Mouse (Mus musculus) duodenum, adult 2 months (tissue): Measurements from ENCODE around the gene Usp39. TPM values are rescaled to one million over a fixed set of nuclear protein-coding genes. Genes with fewer than 3 reads are reported as not detected.

Experiments
- polyA plus RNA-seq: library from polyadenylated mRNA; depleted of rRNA; stranded (reverse); fragments of >200 nt; gene quantifications from 2 replicates; pipeline ENCODE4 v1.2.3, GENCODE M21; 2012; ENCODE audit warnings: low replicate concordance; rRNA removed

Usp39 gene
- 4.9 and 5.8 TPM in 2 replicates for polyA plus RNA-seq

DNA sequence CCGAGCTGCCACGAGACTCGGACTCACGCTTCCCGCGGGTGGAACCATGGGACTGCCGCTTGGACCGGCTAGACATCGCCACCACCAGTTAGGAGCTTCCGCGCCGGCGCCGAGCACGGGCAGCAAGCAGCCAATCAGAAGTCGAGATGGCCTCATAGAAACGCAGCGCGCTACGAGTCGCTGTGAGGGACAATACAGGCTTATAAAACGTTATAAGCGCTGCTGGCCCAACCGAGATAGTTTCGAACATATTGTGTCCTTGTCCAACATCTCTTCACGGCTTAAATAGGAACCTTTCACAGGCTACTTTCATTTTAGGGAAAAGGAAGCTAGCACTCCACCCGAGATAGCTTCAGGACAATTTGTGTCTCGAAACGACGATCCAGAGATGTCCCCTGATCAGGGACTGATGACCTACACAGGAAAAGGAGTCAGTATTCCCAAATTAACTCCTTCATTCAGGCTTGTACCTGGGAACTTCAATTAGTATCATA is at the start of gene Usp39:
TSS of gene Usp39 (minus strand) at position 111 of the 494 bp plus-strand sequence.

DNA sequence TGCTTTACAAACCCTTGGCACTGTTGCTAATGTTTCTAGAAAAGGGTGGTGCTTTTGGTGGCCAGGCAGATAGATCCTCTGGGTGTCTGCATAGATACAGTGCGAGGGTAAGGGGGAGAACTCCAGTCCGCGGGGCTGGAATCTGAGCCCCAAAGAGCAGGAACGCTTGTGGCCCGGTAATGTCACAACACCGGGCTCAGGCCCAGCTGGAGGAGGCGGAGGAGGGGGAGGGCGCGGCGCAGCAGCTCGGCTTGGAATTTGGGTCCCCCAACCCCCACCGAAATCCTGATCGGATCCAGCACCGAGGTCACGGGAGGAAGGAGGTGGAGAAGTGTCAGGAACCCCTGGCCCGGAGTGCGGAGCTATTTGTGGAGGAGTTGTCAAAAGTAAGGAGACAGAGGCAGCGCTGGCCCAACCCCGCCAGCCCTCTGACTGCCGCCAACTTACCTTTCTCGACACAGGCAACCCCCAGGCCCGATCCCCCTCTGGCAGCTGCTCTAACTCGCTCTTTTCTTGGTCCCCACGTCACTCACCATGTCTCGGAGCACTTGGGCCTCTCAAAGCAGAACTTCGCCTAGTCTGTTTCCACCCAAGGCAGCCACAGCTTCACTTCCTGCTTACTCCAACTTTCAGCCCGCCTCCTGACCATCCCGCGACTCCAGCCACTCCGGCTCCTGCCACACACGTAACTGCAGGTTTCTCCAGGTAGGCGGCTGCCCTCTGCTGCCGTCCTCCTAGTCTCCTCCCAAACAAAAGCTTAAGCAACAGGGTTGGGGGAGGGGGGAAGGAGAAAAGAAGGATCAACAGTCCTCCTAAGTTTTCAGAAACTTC is 45.2 kb upstream of the Usp39 start, which contains the start of gene Vamp8:
TSS of gene Vamp8 (minus strand) at position 763 of the 831 bp plus-strand sequence.

DNA sequence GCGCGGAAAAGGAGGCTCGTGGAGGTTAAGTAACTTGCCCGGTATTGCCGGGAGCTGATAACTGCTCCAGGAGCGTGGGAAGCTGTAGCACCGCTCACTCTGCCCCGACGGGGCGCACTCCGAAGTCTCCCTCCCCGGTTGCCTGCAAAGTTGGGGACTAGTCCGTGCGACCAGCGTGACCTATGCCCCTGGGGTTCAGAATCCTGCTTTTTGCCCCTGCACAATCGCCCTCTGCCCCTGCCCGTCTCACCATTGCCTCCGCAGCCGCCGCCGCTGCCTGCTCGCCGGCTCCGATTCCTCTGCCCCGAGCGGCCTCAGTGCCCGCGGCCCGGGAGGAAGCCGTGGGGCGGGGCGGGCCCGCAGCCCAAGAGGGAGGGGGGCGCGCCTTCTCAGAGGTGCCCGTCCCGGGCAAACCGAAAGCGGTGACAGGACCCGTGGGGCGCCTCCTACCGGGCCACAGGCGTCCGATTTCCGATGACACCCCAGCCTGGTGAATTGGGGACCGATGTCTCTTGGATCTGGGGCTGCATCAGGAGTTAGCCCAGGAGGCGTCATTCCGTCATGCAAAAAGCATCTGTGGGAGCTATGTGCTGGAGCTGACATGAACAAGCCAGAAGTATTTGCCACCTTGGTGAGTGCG is 35.3 kb upstream of the Usp39 start, which contains the start of gene Vamp5:
TSS of gene Vamp5 (minus strand) at position 338 of the 640 bp plus-strand sequence.

DNA sequence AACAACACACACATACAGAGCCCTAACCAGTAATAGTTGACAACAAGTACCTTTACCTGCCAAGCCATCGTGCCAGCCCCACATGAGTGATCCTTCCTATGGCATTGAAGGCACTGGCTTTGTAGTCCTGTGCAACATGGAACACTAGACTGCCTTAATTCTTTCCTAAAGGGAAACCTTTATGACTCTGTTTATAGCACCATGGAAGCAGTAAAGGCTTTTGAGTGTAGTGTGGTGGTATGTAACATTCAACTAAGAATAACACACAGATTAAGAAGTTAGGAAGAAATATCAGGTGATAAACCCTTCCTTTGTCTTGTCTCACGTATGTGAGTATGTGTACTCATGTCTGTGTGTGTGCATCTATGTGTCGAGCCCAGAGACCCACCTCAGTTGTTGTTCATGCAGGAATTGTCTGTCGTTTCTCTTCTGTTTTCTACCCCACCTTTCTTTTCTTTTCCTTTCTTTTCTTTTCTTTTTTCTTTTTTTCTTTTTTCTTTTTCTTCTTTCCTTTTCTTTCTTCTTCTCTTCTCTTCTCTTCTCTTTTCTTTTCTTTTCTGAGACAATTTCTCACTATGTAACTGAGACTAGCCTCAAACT is 22.0 kb upstream of the Usp39 start, which contains the start of gene Rnf181:
TSS of gene Rnf181 (minus strand) at position 113 of the 600 bp plus-strand sequence.

DNA sequence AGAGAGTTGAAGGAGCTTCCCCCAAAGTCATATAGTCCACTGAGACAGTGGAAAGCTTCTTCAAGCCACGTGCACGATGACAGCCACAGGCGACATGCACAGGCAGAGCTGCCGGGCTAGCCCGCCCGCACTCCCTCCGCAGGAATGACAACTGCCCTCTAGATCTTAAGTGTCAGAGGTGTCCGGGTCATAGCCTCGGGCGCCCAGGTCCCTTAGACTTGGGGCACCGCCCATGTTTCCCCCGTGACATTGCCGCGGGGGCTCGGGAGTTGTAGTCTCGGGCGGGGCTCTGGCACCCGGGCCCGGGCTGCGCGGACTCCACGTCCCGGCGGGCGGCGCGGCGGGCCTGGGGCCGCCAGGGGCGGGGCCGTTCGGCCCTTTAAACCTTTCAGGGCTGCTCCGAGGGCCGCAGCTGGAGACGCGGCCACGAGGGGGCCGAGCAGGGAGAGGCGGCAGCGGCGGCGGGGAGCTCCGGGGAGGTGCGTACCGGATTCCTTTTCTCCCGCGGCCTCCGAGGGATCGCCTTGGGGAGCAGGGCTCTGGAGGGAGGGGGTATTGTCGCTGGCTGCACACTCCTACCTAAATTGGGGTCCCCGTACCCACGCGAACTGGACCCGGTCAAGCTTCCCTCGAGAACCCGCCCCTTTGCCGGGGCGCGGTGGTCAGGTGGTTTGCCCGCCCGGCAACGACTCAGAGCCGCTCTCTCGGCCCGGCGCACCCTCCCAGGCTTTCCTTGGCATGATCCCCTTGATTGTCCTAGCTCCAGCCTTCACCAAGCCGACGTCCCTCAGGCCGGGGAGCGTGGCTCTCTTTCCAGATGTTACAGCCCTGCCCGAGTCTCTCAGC is 10.3 kb upstream of the Usp39 start, which contains the start of gene Tmem150a:
TSS of gene Tmem150a (plus strand) at position 382 of the 846 bp plus-strand sequence.

DNA sequence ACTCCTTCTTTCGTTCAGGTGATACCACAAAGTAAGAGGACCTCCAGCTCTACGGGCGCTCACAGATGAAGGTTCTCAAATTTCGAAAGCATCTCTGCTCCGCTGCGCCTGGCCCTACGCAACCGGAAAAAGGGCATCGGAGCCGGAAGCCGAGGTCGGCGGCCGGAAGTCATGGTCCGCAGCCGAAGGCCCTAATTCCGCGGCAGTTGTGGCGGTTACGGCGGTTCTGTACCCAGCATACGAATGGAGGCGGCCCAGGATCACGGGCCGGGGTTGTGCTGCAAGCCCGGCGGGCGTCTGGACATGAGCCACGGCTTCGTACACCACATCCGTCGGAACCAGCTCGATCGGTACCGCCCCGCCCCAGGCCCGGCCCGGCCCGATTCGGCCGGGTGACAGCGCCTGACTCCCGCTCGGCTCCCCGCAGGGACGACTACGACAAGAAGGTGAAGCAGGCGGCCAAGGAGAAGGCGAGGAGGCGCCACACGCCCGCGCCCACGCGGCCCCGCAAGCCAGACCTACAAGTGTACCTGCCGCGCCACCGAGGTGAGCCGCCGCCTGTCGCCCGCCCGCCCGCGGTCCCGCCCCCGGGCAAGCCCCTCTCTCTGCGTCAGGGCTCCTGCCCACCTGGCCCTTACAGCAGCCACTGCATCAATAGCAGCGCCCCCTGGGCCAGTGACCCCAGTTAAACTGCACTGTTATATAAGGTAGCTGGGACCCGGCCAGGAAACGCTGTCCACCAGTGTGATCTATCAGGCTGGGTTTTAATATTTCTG is 2.4 kb upstream of the Usp39 start, which contains the start of gene 0610030E20Rik:
TSS of gene 0610030E20Rik (plus strand) at position 152 of the 776 bp plus-strand sequence.

Other genes with a start within 250 kb of the Usp39 start
- gene St3gal5, start 247.6 kb downstream of the Usp39 start, polyA plus RNA-seq = 2.4 and 2.7 TPM in 2 replicates
- gene Atoh8, start 109.6 kb downstream of the Usp39 start, polyA plus RNA-seq = 5.4 and 8.8 TPM in 2 replicates
- gene Sftpb, start 40.6 kb downstream of the Usp39 start, polyA plus RNA-seq = 0.60 and 0.72 TPM in 2 replicates
- 6.6 and 9.1 TPM in 2 replicates for gene 0610030E20Rik, start 2.1 kb upstream of the Usp39 start, polyA plus RNA-seq
- 44.1 and 44.7 TPM in 2 replicates for gene Tmem150a, start 10.3 kb upstream of the Usp39 start, polyA plus RNA-seq
- gene Rnf181, start 21.8 kb upstream of the Usp39 start, polyA plus RNA-seq = 90.6 and 127 TPM in 2 replicates
- 14.0 and 23.5 TPM in 2 replicates for gene Vamp5, start 35.3 kb upstream of the Usp39 start, polyA plus RNA-seq
- gene Vamp8, start 45.5 kb upstream of the Usp39 start, polyA plus RNA-seq = 184 and 294 TPM in 2 replicates
- 6.8 and 12.1 TPM in 2 replicates for gene Ggcx, start 69.1 kb upstream of the Usp39 start, polyA plus RNA-seq
- 20.1 and 71.9 TPM in 2 replicates for gene Mat2a, start 94.4 kb upstream of the Usp39 start, polyA plus RNA-seq
- 13.8 and 21.4 TPM in 2 replicates for gene Sh2d6, start 176.5 kb upstream of the Usp39 start, polyA plus RNA-seq
- 15.4 and 48.6 TPM in 2 replicates for gene Capg, start 199.2 kb upstream of the Usp39 start, polyA plus RNA-seq